Mouse (Mus musculus): ENCODE data around the gene Cstb. TPM values are rescaled to one million over a fixed set of nuclear protein-coding genes. Genes with fewer than 3 reads are reported as not detected.

Gene Cstb
- polyA plus RNA-seq, 1 experiment from 2014 or later = 222 TPM

DNA sequence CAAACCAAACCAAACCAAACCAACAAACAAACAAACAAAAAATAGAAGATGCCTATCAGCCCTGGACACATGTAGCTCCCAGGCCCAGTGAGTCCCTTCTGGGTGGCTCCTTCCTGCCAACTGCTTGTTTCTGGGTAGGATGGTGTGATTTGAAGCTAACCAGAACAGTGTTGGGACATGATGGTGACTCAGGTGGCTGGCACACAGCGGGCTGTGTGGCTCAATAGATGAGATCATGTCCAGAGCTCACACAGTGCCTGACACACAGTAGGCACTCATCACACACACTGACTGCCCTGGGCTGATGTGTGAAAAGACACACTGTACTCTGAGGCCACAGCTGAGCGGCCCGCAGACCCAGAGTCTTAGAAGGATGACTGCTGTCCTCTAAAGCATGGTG, 20.7 kb downstream of the Cstb start:
- no peak for ATAC-seq (replicated peaks; ENCODE audit: extremely low read depth, insufficient read depth, low FRiP score)
- Histone ChIP-seq H3K36me3 (ENCODE audit: control insufficient read depth, insufficient read depth) (peaks cover 22% of the 10 kb centered on the region), H3K9ac (ENCODE audit: low read length) (no peak overlapping the region), H3K27ac (ENCODE audit: low read length) (no peak overlapping the region), H3K9me3 (replicated peaks; ENCODE audit: control insufficient read depth, low read length) (no peaks in the 10 kb centered on the region), H3K4me2 (ENCODE audit: low read depth, low read length) (no peak overlapping the region), H3K4me3 (ENCODE audit: low read length) (no peak overlapping the region), H3K4me1 (ENCODE audit: control insufficient read depth, insufficient read depth, low read length) (no peaks in the 10 kb centered on the region), H3K27me3 (ENCODE audit: control insufficient read depth, insufficient read depth, low read length) (no peaks in the 10 kb centered on the region)
- WGBS = 86% methylated on average over 3 of the region's 3 CpGs

GRCm38 (mm10) chr10:78447396-78447795, 21.9 kb downstream of the Cstb start:
- Histone ChIP-seq H3K27me3 (ENCODE audit: control insufficient read depth, insufficient read depth, low read length) (no peaks in the 10 kb centered on the region), H3K4me1 (ENCODE audit: control insufficient read depth, insufficient read depth, low read length) (no peaks in the 10 kb centered on the region), H3K27ac (ENCODE audit: low read length) (no peak overlapping the region), H3K36me3 (ENCODE audit: control insufficient read depth, insufficient read depth) (peaks cover 22% of the 10 kb centered on the region), H3K4me3 (ENCODE audit: low read length) (no peak overlapping the region), H3K4me2 (ENCODE audit: low read depth, low read length) (no peak overlapping the region), H3K9ac (ENCODE audit: low read length) (no peak overlapping the region), H3K9me3 (replicated peaks; ENCODE audit: control insufficient read depth, low read length) (no peaks in the 10 kb centered on the region)
- 78% methylated on average over 3 of the region's 3 CpGs for WGBS
- no peak for ATAC-seq (replicated peaks; ENCODE audit: extremely low read depth, insufficient read depth, low FRiP score)

DNA sequence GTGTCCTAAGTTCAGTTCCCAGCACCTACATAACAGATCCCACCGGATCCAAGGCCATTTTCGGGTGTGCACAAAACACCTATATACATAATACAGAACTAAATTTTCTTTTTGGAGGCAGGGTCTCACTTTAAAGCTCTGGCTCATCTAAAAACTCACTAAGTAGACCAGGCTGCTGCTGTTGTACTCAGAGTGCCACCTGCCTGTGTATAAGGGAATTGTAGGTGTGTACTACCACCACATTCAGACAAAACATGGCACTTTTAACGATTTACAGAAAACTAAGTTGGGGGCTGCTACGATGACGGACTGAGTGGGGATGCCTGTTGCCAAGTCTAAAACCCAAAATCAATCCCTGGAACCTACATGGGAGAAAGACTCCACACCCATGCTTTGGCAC, 25.3 kb downstream of the Cstb start:
- Histone ChIP-seq H3K9me3 (replicated peaks; ENCODE audit: control insufficient read depth, low read length) (no peaks in the 10 kb centered on the region), H3K27me3 (ENCODE audit: control insufficient read depth, insufficient read depth, low read length) (no peaks in the 10 kb centered on the region), H3K4me2 (ENCODE audit: low read depth, low read length) (no peak overlapping the region), H3K9ac (ENCODE audit: low read length) (no peak overlapping the region), H3K27ac (ENCODE audit: low read length) (no peak overlapping the region), H3K4me1 (ENCODE audit: control insufficient read depth, insufficient read depth, low read length) (no peaks in the 10 kb centered on the region), H3K36me3 (ENCODE audit: control insufficient read depth, insufficient read depth) (peaks cover 16% of the 10 kb centered on the region), H3K4me3 (ENCODE audit: low read length) (no peak overlapping the region)
- no peak for ATAC-seq (replicated peaks; ENCODE audit: extremely low read depth, insufficient read depth, low FRiP score)
- 90% methylated on average over 5 of the region's 5 CpGs for WGBS

DNA sequence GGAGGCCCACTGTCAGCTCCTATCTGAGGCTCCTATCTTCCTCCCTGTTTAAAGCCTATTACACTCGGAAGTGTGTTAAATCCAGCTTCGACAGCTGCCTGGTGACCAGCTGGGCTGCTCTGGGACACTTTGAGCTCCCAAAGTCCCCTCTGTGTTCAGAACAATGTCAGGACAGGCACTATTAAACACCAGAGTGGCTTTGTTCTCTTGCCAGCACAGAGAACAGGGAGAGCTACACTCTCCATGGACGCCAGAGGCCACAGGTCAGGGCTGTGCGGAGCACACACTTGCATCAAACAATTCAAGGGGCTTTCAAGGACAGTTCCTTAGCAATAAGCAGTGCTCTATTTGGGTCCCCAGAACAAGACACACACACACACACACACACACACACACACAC, 27.2 kb downstream of the Cstb start:
- no peaks in the 10 kb centered on the region for H3K9me3 ChIP-seq (replicated peaks; ENCODE audit: control insufficient read depth, low read length)
- H3K36me3 ChIP-seq (ENCODE audit: control insufficient read depth, insufficient read depth) = peaks cover 13% of the 10 kb centered on the region
- H3K27me3 ChIP-seq (ENCODE audit: control insufficient read depth, insufficient read depth, low read length) = no peaks in the 10 kb centered on the region
- H3K4me2 ChIP-seq (ENCODE audit: low read depth, low read length) = no peak overlapping the region
- no peak overlapping the region for H3K9ac ChIP-seq (ENCODE audit: low read length)
- no peak overlapping the region for H3K27ac ChIP-seq (ENCODE audit: low read length)
- no peak for ATAC-seq (replicated peaks; ENCODE audit: extremely low read depth, insufficient read depth, low FRiP score)
- no peak overlapping the region for H3K4me3 ChIP-seq (ENCODE audit: low read length)
- 74% methylated on average over 4 of the region's 4 CpGs for WGBS
- no peaks in the 10 kb centered on the region for H3K4me1 ChIP-seq (ENCODE audit: control insufficient read depth, insufficient read depth, low read length)

- 82% methylated on average over 13 of the region's 13 CpGs for WGBS
Measured at GRCm38 (mm10) chr10:78456696-78457095, 31.2 kb downstream of the Cstb start.

DNA sequence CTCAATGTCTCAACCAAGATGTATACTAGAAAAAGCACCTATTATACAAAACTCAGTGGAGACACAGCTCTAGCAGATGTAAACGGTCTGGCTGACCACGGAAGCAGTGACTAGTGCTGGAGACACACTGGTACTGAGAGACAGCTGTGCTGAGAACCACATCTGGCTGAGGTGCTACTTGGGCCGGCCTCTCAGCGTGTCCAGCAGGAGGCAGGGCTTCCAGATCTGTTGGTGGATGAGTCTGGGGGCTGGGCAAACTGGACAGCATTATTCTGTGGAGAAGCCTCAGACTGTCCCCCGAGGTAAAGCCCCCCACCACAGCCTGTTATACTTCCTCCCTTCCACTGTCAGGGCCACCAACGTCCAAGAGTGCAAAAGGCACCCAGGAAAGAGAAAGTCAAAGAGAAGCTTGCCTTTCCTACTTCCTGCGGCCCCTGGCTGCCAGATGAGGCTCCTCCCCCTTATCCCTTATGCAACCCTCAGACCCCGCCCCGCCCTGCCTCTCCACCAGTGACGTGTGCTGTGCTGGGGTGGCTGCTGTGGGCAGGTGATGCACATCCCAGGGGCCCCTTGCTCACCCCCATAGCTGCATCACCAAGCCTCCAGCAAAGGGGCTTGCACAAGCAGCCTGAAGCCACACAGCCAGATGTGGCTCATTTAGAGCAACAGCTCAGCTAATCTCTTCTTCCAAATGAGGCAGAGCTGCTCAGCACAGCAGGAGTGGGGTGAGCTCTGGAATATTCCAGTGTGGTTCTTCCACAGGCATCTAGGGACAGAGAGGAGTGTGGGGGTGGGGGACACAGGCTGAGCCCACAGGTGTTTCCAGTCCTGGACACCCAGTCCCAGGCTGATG, 32.3 kb downstream of the Cstb start:
- no peak overlapping the region for H3K9ac ChIP-seq (ENCODE audit: low read length)
- H3K4me2 ChIP-seq (ENCODE audit: low read depth, low read length) = peak overlapping the region; percentile 34; the same call in 1 of the 2 replicates
- peaks cover 5% of the 10 kb centered on the region for H3K4me1 ChIP-seq (ENCODE audit: control insufficient read depth, insufficient read depth, low read length)
- H3K4me3 ChIP-seq (ENCODE audit: low read length) = no peak overlapping the region
- 28% methylated on average over 10 of the region's 10 CpGs for WGBS
- H3K27me3 ChIP-seq (ENCODE audit: control insufficient read depth, insufficient read depth, low read length) = no peaks in the 10 kb centered on the region
- H3K9me3 ChIP-seq (replicated peaks; ENCODE audit: control insufficient read depth, low read length) = no peaks in the 10 kb centered on the region
- 0 out of 2 replicates have a peak overlapping the region, but pooled peaks have one; percentile 16 for H3K27ac ChIP-seq (ENCODE audit: low read length)
- ATAC-seq (replicated peaks; ENCODE audit: extremely low read depth, insufficient read depth, low FRiP score) = peak; percentile 80
- H3K36me3 ChIP-seq (ENCODE audit: control insufficient read depth, insufficient read depth) = no peaks in the 10 kb centered on the region

More at GRCm38 (mm10) chr10:78456696-78457095, 31.2 kb downstream of the Cstb start:
- no peak for ATAC-seq (replicated peaks; ENCODE audit: extremely low read depth, insufficient read depth, low FRiP score)
- H3K9ac ChIP-seq (ENCODE audit: low read length) = no peak overlapping the region
- no peaks in the 10 kb centered on the region for H3K36me3 ChIP-seq (ENCODE audit: control insufficient read depth, insufficient read depth)
- H3K27ac ChIP-seq (ENCODE audit: low read length) = no peak overlapping the region
- no peak overlapping the region for H3K4me2 ChIP-seq (ENCODE audit: low read depth, low read length)
- H3K4me3 ChIP-seq (ENCODE audit: low read length) = no peak overlapping the region
- H3K4me1 ChIP-seq (ENCODE audit: control insufficient read depth, insufficient read depth, low read length) = peaks cover 5% of the 10 kb centered on the region
- no peaks in the 10 kb centered on the region for H3K9me3 ChIP-seq (replicated peaks; ENCODE audit: control insufficient read depth, low read length)
- no peaks in the 10 kb centered on the region for H3K27me3 ChIP-seq (ENCODE audit: control insufficient read depth, insufficient read depth, low read length)

GRCm38 (mm10) chr10:78458348-78459111, 33.1 kb downstream of the Cstb start:
- H3K27me3 ChIP-seq (ENCODE audit: control insufficient read depth, insufficient read depth, low read length) = no peaks in the 10 kb centered on the region
- no peak for ATAC-seq (replicated peaks; ENCODE audit: extremely low read depth, insufficient read depth, low FRiP score)
- H3K4me1 ChIP-seq (ENCODE audit: control insufficient read depth, insufficient read depth, low read length) = peaks cover 9% of the 10 kb centered on the region
- no peak overlapping the region for H3K27ac ChIP-seq (ENCODE audit: low read length)
- H3K36me3 ChIP-seq (ENCODE audit: control insufficient read depth, insufficient read depth) = no peaks in the 10 kb centered on the region
- H3K9ac ChIP-seq (ENCODE audit: low read length) = no peak overlapping the region
- H3K4me2 ChIP-seq (ENCODE audit: low read depth, low read length) = no peak overlapping the region
- 64% methylated on average over 5 of the region's 5 CpGs for WGBS
- H3K9me3 ChIP-seq (replicated peaks; ENCODE audit: control insufficient read depth, low read length) = no peaks in the 10 kb centered on the region
- no peak overlapping the region for H3K4me3 ChIP-seq (ENCODE audit: low read length)

- Histone ChIP-seq H3K27ac (ENCODE audit: low read length) (no peak overlapping the region), H3K9ac (ENCODE audit: low read length) (no peak overlapping the region), H3K4me2 (ENCODE audit: low read depth, low read length) (no peak overlapping the region), H3K9me3 (replicated peaks; ENCODE audit: control insufficient read depth, low read length) (no peaks in the 10 kb centered on the region), H3K27me3 (ENCODE audit: control insufficient read depth, insufficient read depth, low read length) (no peaks in the 10 kb centered on the region), H3K4me3 (ENCODE audit: low read length) (no peak overlapping the region), H3K36me3 (ENCODE audit: control insufficient read depth, insufficient read depth) (no peaks in the 10 kb centered on the region), H3K4me1 (ENCODE audit: control insufficient read depth, insufficient read depth, low read length) (peaks cover 14% of the 10 kb centered on the region)
- ATAC-seq (replicated peaks; ENCODE audit: extremely low read depth, insufficient read depth, low FRiP score) = no peak
- WGBS = 32% methylated on average over 5 of the region's 5 CpGs
Measured at GRCm38 (mm10) chr10:78460463-78460862, 35.0 kb downstream of the Cstb start.

GRCm38 (mm10) chr10:78461767-78462166, 36.3 kb downstream of the Cstb start:
- no peak overlapping the region for H3K9ac ChIP-seq (ENCODE audit: low read length)
- H3K4me1 ChIP-seq (ENCODE audit: control insufficient read depth, insufficient read depth, low read length) = peaks cover 14% of the 10 kb centered on the region
- no peak for ATAC-seq (replicated peaks; ENCODE audit: extremely low read depth, insufficient read depth, low FRiP score)
- H3K27me3 ChIP-seq (ENCODE audit: control insufficient read depth, insufficient read depth, low read length) = no peaks in the 10 kb centered on the region
- H3K36me3 ChIP-seq (ENCODE audit: control insufficient read depth, insufficient read depth) = no peaks in the 10 kb centered on the region
- H3K4me3 ChIP-seq (ENCODE audit: low read length) = no peak overlapping the region
- H3K27ac ChIP-seq (ENCODE audit: low read length) = no peak overlapping the region
- no peaks in the 10 kb centered on the region for H3K9me3 ChIP-seq (replicated peaks; ENCODE audit: control insufficient read depth, low read length)
- WGBS = 77% methylated on average over 4 of the region's 4 CpGs
- H3K4me2 ChIP-seq (ENCODE audit: low read depth, low read length) = no peak overlapping the region
